Mouse (Mus musculus): ENCODE results near the gene Gm17657.

- no peak for TF ChIP-seq CTCF (IDR thresholded peaks at IDR 0.05; ENCODE audit: extremely low read depth, insufficient read depth, insufficient read length, insufficient replicate concordance)
- no peak for TF ChIP-seq POLR2A (IDR thresholded peaks at IDR 0.05; ENCODE audit: low read depth, low read length)
Observed at GRCm38 (mm10) chr17:29544064-29544463, 5.4 kb downstream of the Gm17657 start.

Measured in spleen, adult 2 months (tissue).